Mouse (Mus musculus): ENCODE measurements at regions not wholly inside any gene's neighbourhood (a gene's known extent, or its start where the extent isn't known, plus 50 kb on each side); places are given as distances from the start of the nearest gene placed in this dataset.
A peak's percentile ranks its signal among the peaks of the same experiment; 100 is the strongest.

DNA sequence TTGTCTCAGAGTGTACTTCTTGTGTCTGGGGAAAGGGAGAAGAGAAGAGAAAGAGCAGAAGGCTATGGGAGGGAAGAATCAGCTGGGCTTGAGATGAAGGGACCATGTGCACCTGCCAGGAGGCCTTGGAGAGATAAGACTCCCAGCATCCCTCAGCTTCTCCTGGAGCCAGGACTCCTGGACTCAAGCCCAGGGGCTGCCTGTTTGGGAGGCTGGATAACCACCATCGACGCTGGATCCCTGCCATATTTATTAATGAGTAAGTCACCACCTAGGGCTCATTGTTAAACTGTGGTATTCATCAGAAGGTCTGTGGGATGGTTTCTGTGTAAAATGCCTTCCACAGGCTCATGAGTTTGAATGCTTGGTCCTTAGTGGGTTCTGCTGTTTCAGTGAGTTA, 240.7 kb downstream of the Rps15a start:
- TF ChIP-seq CTCF (IDR thresholded peaks at IDR 0.05; ENCODE audit: borderline replicate concordance, insufficient read depth, low read depth, low read length) (no peak), POLR2A (IDR thresholded peaks at IDR 0.05; ENCODE audit: borderline replicate concordance, insufficient read depth, low read length) (no peak)
- Histone ChIP-seq H3K27ac (ENCODE audit: insufficient read depth, low read length) (no peak overlapping the region), H3K27me3 (ENCODE audit: control insufficient read depth, insufficient read depth, low read length) (no peaks in the 10 kb centered on the region), H3K4me1 (ENCODE audit: control insufficient read depth, insufficient read depth, low read length) (no peaks in the 10 kb centered on the region), H3K4me3 (replicated peaks; ENCODE audit: insufficient read depth, low read depth, low read length) (no peak overlapping the region)
- DNase-seq: peak; percentile 9 to 47
- 11% methylated on average over 2 of the region's 2 CpGs for WGBS

- DNase-seq: no peak
- H3K27ac ChIP-seq (ENCODE audit: insufficient read depth, low read length): no peak overlapping the region
- H3K4me1 ChIP-seq (ENCODE audit: control insufficient read depth, insufficient read depth, low read length): no peaks in the 10 kb centered on the region
- no peak for TF ChIP-seq POLR2A (IDR thresholded peaks at IDR 0.05; ENCODE audit: borderline replicate concordance, insufficient read depth, low read length)
- no peak for TF ChIP-seq CTCF (IDR thresholded peaks at IDR 0.05; ENCODE audit: borderline replicate concordance, insufficient read depth, low read depth, low read length)
- no peaks in the 10 kb centered on the region for H3K27me3 ChIP-seq (ENCODE audit: control insufficient read depth, insufficient read depth, low read length)
- no peak overlapping the region for H3K4me3 ChIP-seq (replicated peaks; ENCODE audit: insufficient read depth, low read depth, low read length)
- 45% methylated on average over 6 of the region's 6 CpGs for WGBS
Measured at GRCm38 (mm10) chr7:117859419-117859818, 256.6 kb downstream of the Rps15a start.

DNA sequence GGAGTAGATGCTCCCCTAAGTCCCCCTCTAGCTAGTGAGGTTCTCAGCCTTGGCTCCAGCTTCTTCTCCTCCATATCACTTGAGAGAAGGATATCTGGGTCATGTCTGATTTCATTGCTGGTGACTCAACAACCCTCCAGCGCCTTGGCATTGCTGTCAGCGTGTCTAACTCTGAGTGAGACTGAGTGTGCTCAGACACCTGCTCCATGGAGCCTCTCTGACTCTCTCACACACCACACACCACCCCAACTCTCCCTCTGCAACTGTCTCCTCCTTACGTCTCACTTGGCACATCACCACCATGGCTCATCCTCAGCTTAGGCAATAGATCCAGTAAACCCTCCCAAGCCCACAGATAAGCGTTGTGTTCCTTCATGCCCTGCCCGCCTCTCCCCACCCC, 260.0 kb downstream of the Rps15a start:
- DNase-seq: no peak
- Histone ChIP-seq H3K27me3 (ENCODE audit: control insufficient read depth, insufficient read depth, low read length) (no peaks in the 10 kb centered on the region), H3K4me3 (replicated peaks; ENCODE audit: insufficient read depth, low read depth, low read length) (no peak overlapping the region), H3K4me1 (ENCODE audit: control insufficient read depth, insufficient read depth, low read length) (no peaks in the 10 kb centered on the region), H3K27ac (ENCODE audit: insufficient read depth, low read length) (no peak overlapping the region)
- WGBS: 78% methylated on average over 5 of the region's 5 CpGs
- TF ChIP-seq POLR2A (IDR thresholded peaks at IDR 0.05; ENCODE audit: borderline replicate concordance, insufficient read depth, low read length) (no peak), CTCF (IDR thresholded peaks at IDR 0.05; ENCODE audit: borderline replicate concordance, insufficient read depth, low read depth, low read length) (no peak)

DNA sequence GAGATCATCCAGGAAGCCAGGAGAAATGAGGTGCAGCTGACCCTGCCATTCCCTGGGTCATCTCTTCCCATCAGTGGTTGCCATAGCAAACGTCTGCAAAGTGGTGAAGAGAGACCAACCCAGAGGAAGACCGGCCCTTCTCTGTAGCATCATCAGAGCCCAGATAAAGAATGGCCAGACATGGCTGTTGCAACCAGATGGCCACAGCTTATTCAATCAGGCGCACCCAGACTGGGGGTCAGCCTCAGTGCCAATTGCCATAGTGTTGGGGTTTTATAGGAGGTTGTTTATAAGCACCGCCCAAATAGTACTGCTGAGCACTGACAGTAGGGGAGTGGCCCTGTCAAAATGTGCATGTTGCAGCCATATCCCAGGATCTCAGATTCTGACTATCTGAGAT, 262.3 kb downstream of the Rps15a start:
- Histone ChIP-seq H3K27ac (ENCODE audit: insufficient read depth, low read length) (no peak overlapping the region), H3K4me1 (ENCODE audit: control insufficient read depth, insufficient read depth, low read length) (no peaks in the 10 kb centered on the region), H3K4me3 (replicated peaks; ENCODE audit: insufficient read depth, low read depth, low read length) (no peak overlapping the region), H3K27me3 (ENCODE audit: control insufficient read depth, insufficient read depth, low read length) (no peaks in the 10 kb centered on the region)
- 28% methylated on average over 4 of the region's 4 CpGs for WGBS
- DNase-seq: no peak
- TF ChIP-seq POLR2A (IDR thresholded peaks at IDR 0.05; ENCODE audit: borderline replicate concordance, insufficient read depth, low read length) (no peak), CTCF (IDR thresholded peaks at IDR 0.05; ENCODE audit: borderline replicate concordance, insufficient read depth, low read depth, low read length) (no peak)

GRCm38 (mm10) chr7:117852866-117853265, 263.1 kb downstream of the Rps15a start:
- H3K4me1 ChIP-seq (ENCODE audit: control insufficient read depth, insufficient read depth, low read length): no peaks in the 10 kb centered on the region
- no peaks in the 10 kb centered on the region for H3K27me3 ChIP-seq (ENCODE audit: control insufficient read depth, insufficient read depth, low read length)
- no peak overlapping the region for H3K27ac ChIP-seq (ENCODE audit: insufficient read depth, low read length)
- WGBS: 70% methylated on average over 2 of the region's 2 CpGs
- no peak for DNase-seq
- TF ChIP-seq POLR2A (IDR thresholded peaks at IDR 0.05; ENCODE audit: borderline replicate concordance, insufficient read depth, low read length): no peak
- TF ChIP-seq CTCF (IDR thresholded peaks at IDR 0.05; ENCODE audit: borderline replicate concordance, insufficient read depth, low read depth, low read length): no peak
- no peak overlapping the region for H3K4me3 ChIP-seq (replicated peaks; ENCODE audit: insufficient read depth, low read depth, low read length)

DNA sequence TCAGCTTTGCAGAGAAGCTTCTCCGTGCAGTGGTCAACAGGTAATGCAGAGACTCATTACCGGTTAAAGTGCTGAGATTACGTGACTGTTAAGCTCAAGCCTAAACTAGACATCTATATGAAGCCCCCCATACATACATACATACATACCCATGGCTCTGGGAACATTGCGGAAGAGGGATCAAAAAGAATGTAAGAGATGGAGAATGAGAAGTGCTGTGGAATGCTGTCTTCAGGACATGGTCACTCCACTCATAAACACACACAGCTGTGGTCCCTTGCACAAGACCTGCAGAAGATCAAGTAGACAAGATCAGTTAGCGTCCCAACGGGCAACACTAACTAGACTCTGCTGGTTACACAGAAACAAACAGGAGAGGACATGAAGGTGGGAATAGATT, 265.2 kb downstream of the Rps15a start:
- no peak for DNase-seq
- H3K27ac ChIP-seq (ENCODE audit: insufficient read depth, low read length): no peak overlapping the region
- no peaks in the 10 kb centered on the region for H3K27me3 ChIP-seq (ENCODE audit: control insufficient read depth, insufficient read depth, low read length)
- no peaks in the 10 kb centered on the region for H3K4me1 ChIP-seq (ENCODE audit: control insufficient read depth, insufficient read depth, low read length)
- no peak overlapping the region for H3K4me3 ChIP-seq (replicated peaks; ENCODE audit: insufficient read depth, low read depth, low read length)
- 96% methylated on average over 6 of the region's 6 CpGs for WGBS
- no peak for TF ChIP-seq POLR2A (IDR thresholded peaks at IDR 0.05; ENCODE audit: borderline replicate concordance, insufficient read depth, low read length)
- no peak for TF ChIP-seq CTCF (IDR thresholded peaks at IDR 0.05; ENCODE audit: borderline replicate concordance, insufficient read depth, low read depth, low read length)

GRCm38 (mm10) chr7:117846041-117846440, 269.9 kb downstream of the Rps15a start:
- WGBS: 94% methylated on average over 5 of the region's 5 CpGs
- H3K4me1 ChIP-seq (ENCODE audit: control insufficient read depth, insufficient read depth, low read length): no peaks in the 10 kb centered on the region; the same call in 1 of the 2 replicates
- DNase-seq: no peak
- no peak overlapping the region for H3K27ac ChIP-seq (ENCODE audit: insufficient read depth, low read length)
- TF ChIP-seq CTCF (IDR thresholded peaks at IDR 0.05; ENCODE audit: borderline replicate concordance, insufficient read depth, low read depth, low read length) (no peak), POLR2A (IDR thresholded peaks at IDR 0.05; ENCODE audit: borderline replicate concordance, insufficient read depth, low read length) (no peak)
- H3K27me3 ChIP-seq (ENCODE audit: control insufficient read depth, insufficient read depth, low read length): no peaks in the 10 kb centered on the region
- no peak overlapping the region for H3K4me3 ChIP-seq (replicated peaks; ENCODE audit: insufficient read depth, low read depth, low read length)

- WGBS: 6% methylated on average over 5 of the region's 5 CpGs
- TF ChIP-seq POLR2A (IDR thresholded peaks at IDR 0.05; ENCODE audit: borderline replicate concordance, insufficient read depth, low read length) (no peak), CTCF (IDR thresholded peaks at IDR 0.05; ENCODE audit: borderline replicate concordance, insufficient read depth, low read depth, low read length) (no peak)
- Histone ChIP-seq H3K27ac (ENCODE audit: insufficient read depth, low read length) (no peak overlapping the region), H3K4me3 (replicated peaks; ENCODE audit: insufficient read depth, low read depth, low read length) (no peak overlapping the region), H3K4me1 (ENCODE audit: control insufficient read depth, insufficient read depth, low read length) (no peaks in the 10 kb centered on the region; the same call in 1 of the 2 replicates), H3K27me3 (ENCODE audit: control insufficient read depth, insufficient read depth, low read length) (no peaks in the 10 kb centered on the region)
- peak in 1 of 2 experiments; percentile 22 for DNase-seq
Measured at GRCm38 (mm10) chr7:117842780-117843179, 273.2 kb downstream of the Rps15a start.
